Mouse (Mus musculus) forebrain, embryonic 14.5 days (tissue): ENCODE results near the gene Pttg1. TPM values are rescaled to one million over a fixed set of nuclear protein-coding genes. Genes with fewer than 3 reads are reported as not detected.
A peak's percentile ranks its signal among the peaks of the same experiment; 100 is the strongest.

ENCODE experiments used
- ATAC-seq: fragments of 200-750 bp; cut with Nextera tagmentation; 2 replicates; pipeline ENCODE4 v1.8.0; 2017; ENCODE audit warnings: mild to moderate bottlenecking, moderate library complexity
- DNase-seq: peaks from one replicate; pipeline ENCODE4 v3.0.0-alpha.2; 2015; ENCODE audit warnings: low spot score
- H3K27ac ChIP-seq: fragments of 300-500 bp; sonication (generic); 2 replicates; pipeline ENCODE4 v1.5.1; 2014; ENCODE audit warnings: low read depth, mild to moderate bottlenecking, control low read depth, low read length, moderate library complexity
- H3K27me3 ChIP-seq: fragments of 300-500 bp; sonication (generic); replicated peaks from 2 replicates; pipeline ENCODE4 v1.6.1; 2014; ENCODE audit warnings: low read length, control low read depth, mixed read lengths; ENCODE audit not compliant: control insufficient read depth, insufficient read depth
- H3K36me3 ChIP-seq: fragments of 300-500 bp; sonication (generic); 2 replicates; pipeline ENCODE4 v1.6.1; 2014; ENCODE audit warnings: low read length, control low read depth; ENCODE audit not compliant: control insufficient read depth, insufficient read depth
- H3K4me1 ChIP-seq: fragments of 300-500 bp; sonication (generic); 2 replicates; pipeline ENCODE4 v1.6.1; 2014; ENCODE audit warnings: antibody characterized with exemption, low read length, control low read depth; ENCODE audit not compliant: control insufficient read depth, insufficient read depth
- H3K4me2 ChIP-seq: fragments of 300-500 bp; sonication (generic); 2 replicates; pipeline ENCODE4 v1.6.1; 2014; ENCODE audit warnings: mild to moderate bottlenecking, control low read depth, low read length
- H3K4me3 ChIP-seq: fragments of 300-500 bp; sonication (generic); 2 replicates; pipeline ENCODE4 v1.5.1; 2014; ENCODE audit warnings: low read depth, low read length, control low read depth
- H3K9ac ChIP-seq: fragments of 300-500 bp; sonication (generic); 2 replicates; pipeline ENCODE4 v1.6.1; 2014; ENCODE audit warnings: mild to moderate bottlenecking, low read length, control low read depth, moderate library complexity
- H3K9me3 ChIP-seq: fragments of 300-500 bp; sonication (generic); replicated peaks from 2 replicates; pipeline ENCODE4 v1.6.1; 2016; ENCODE audit warnings: low read length, control low read depth, mixed read lengths; ENCODE audit not compliant: control insufficient read depth
- WGBS: fragments of 180-500 bp; shearing (Covaris S2); extraction: QIAGEN DNeasy Blood & Tissue Kit; methylation state at CpG from one replicate; pipeline ENCODE4 v1.1.7; 2014; 5-methylcytosine and 5-hydroxymethylcytosine counted together
- polyA plus RNA-seq: library from polyadenylated mRNA; unstranded; fragments of >200 nt; fragmentation: Nextera tagmentation; extraction: Ambion mirVana; gene quantifications from 2 replicates; pipeline ENCODE4 v1.2.1, GENCODE M21; 2014

The Pttg1 gene
- polyA plus RNA-seq, 1 experiment from 2014 or later: 44.3 TPM

GRCm38 (mm10) chr11:43385055-43385649, 40.9 kb downstream of the Pttg1 start:
- Histone ChIP-seq H3K9ac (peak overlapping the region; percentile 68), H3K4me2 (peak overlapping the region; percentile 68), H3K9me3 (no peaks in the 10 kb centered on the region), H3K36me3 (no peaks in the 10 kb centered on the region), H3K4me3 (peak overlapping the region; percentile 28), H3K27ac (no peak overlapping the region), H3K4me1 (0 out of 2 replicates have a peak, but pooled peaks cover 5% of the 10 kb centered on the region), H3K27me3 (no peaks in the 10 kb centered on the region)
- WGBS: under 1% methylated on average over 18 of the region's 18 CpGs
- DNase-seq (peak; percentile 64), ATAC-seq (peak; percentile 88)

- Histone ChIP-seq H3K4me1 (0 out of 2 replicates have a peak, but pooled peaks cover 5% of the 10 kb centered on the region), H3K27ac (no peak overlapping the region), H3K27me3 (no peaks in the 10 kb centered on the region), H3K9ac (no peak overlapping the region), H3K36me3 (no peaks in the 10 kb centered on the region), H3K4me3 (no peak overlapping the region), H3K4me2 (no peak overlapping the region), H3K9me3 (no peaks in the 10 kb centered on the region)
- ATAC-seq: no peak
- DNase-seq: no peak
- WGBS: 80% methylated on average over 2 of the region's 2 CpGs
Observed at GRCm38 (mm10) chr11:43383581-43383980, 42.5 kb downstream of the Pttg1 start.

- Histone ChIP-seq H3K36me3 (no peaks in the 10 kb centered on the region), H3K4me2 (no peak overlapping the region), H3K4me3 (no peak overlapping the region), H3K27me3 (no peaks in the 10 kb centered on the region), H3K9me3 (no peaks in the 10 kb centered on the region), H3K27ac (no peak overlapping the region), H3K4me1 (0 out of 2 replicates have a peak, but pooled peaks cover 5% of the 10 kb centered on the region), H3K9ac (no peak overlapping the region)
- ATAC-seq (no peak), DNase-seq (no peak)
- WGBS: 92% methylated on average over 7 of the region's 7 CpGs
Observed at GRCm38 (mm10) chr11:43380901-43381300, 45.1 kb downstream of the Pttg1 start.

- DNase-seq: no peak
- Histone ChIP-seq H3K4me1 (no peaks in the 10 kb centered on the region), H3K27ac (no peak overlapping the region), H3K27me3 (no peaks in the 10 kb centered on the region), H3K9ac (no peak overlapping the region), H3K9me3 (no peaks in the 10 kb centered on the region), H3K4me2 (no peak overlapping the region), H3K4me3 (no peak overlapping the region), H3K36me3 (no peaks in the 10 kb centered on the region)
- WGBS: 83% methylated on average over 11 of the region's 11 CpGs
- ATAC-seq: no peak
Observed at GRCm38 (mm10) chr11:43379911-43380485, 46.1 kb downstream of the Pttg1 start.

- ATAC-seq (no peak), DNase-seq (no peak)
- Histone ChIP-seq H3K4me3 (no peak overlapping the region), H3K36me3 (no peaks in the 10 kb centered on the region), H3K9me3 (no peaks in the 10 kb centered on the region), H3K27me3 (no peaks in the 10 kb centered on the region), H3K4me2 (no peak overlapping the region), H3K27ac (no peak overlapping the region), H3K4me1 (no peaks in the 10 kb centered on the region), H3K9ac (no peak overlapping the region)
- WGBS: 91% methylated on average over 3 of the region's 3 CpGs
Observed at GRCm38 (mm10) chr11:43379488-43379887, 46.6 kb downstream of the Pttg1 start.

- WGBS: 89% methylated on average over 8 of the region's 8 CpGs
- H3K27ac ChIP-seq: no peak overlapping the region
- no peak for ATAC-seq
Observed at GRCm38 (mm10) chr11:43377083-43377850, 48.8 kb downstream of the Pttg1 start.

GRCm38 (mm10) chr11:43376598-43376997, 49.5 kb downstream of the Pttg1 start:
- DNase-seq: no peak
- Histone ChIP-seq H3K27me3 (no peaks in the 10 kb centered on the region), H3K27ac (no peak overlapping the region), H3K36me3 (no peaks in the 10 kb centered on the region), H3K4me3 (no peak overlapping the region), H3K4me1 (no peaks in the 10 kb centered on the region), H3K4me2 (no peak overlapping the region), H3K9ac (no peak overlapping the region), H3K9me3 (no peaks in the 10 kb centered on the region)
- no peak for ATAC-seq
- WGBS: 94% methylated on average over 1 of the region's 1 CpGs

More at GRCm38 (mm10) chr11:43377083-43377850, 48.8 kb downstream of the Pttg1 start:
- no peaks in the 10 kb centered on the region for H3K36me3 ChIP-seq
- no peak for DNase-seq
- no peaks in the 10 kb centered on the region for H3K27me3 ChIP-seq
- no peaks in the 10 kb centered on the region for H3K9me3 ChIP-seq
- H3K4me3 ChIP-seq: no peak overlapping the region
- H3K9ac ChIP-seq: no peak overlapping the region
- no peak overlapping the region for H3K4me2 ChIP-seq
- no peaks in the 10 kb centered on the region for H3K4me1 ChIP-seq

GRCm38 (mm10) chr11:43374956-43375355, 51.1 kb downstream of the Pttg1 start:
- no peaks in the 10 kb centered on the region for H3K36me3 ChIP-seq
- DNase-seq (no peak), ATAC-seq (no peak)
- H3K4me3 ChIP-seq: no peak overlapping the region
- no peaks in the 10 kb centered on the region for H3K27me3 ChIP-seq
- no peak overlapping the region for H3K4me2 ChIP-seq
- no peak overlapping the region for H3K9ac ChIP-seq
- H3K9me3 ChIP-seq: no peaks in the 10 kb centered on the region
- H3K27ac ChIP-seq: no peak overlapping the region
- 89% methylated on average over 6 of the region's 6 CpGs for WGBS
- no peaks in the 10 kb centered on the region for H3K4me1 ChIP-seq

GRCm38 (mm10) chr11:43373367-43373766, 52.7 kb downstream of the Pttg1 start:
- no peaks in the 10 kb centered on the region for H3K9me3 ChIP-seq
- no peak overlapping the region for H3K27ac ChIP-seq
- ATAC-seq (no peak), DNase-seq (no peak)
- H3K36me3 ChIP-seq: no peaks in the 10 kb centered on the region
- H3K4me2 ChIP-seq: no peak overlapping the region
- no peak overlapping the region for H3K9ac ChIP-seq
- WGBS: 91% methylated on average over 3 of the region's 3 CpGs
- no peaks in the 10 kb centered on the region for H3K27me3 ChIP-seq
- no peaks in the 10 kb centered on the region for H3K4me1 ChIP-seq
- no peak overlapping the region for H3K4me3 ChIP-seq
